Mouse (Mus musculus): ENCODE data around the gene Prox2.
A peak's percentile ranks its signal among the peaks of the same experiment; 100 is the strongest.

Gene Prox2

DNA sequence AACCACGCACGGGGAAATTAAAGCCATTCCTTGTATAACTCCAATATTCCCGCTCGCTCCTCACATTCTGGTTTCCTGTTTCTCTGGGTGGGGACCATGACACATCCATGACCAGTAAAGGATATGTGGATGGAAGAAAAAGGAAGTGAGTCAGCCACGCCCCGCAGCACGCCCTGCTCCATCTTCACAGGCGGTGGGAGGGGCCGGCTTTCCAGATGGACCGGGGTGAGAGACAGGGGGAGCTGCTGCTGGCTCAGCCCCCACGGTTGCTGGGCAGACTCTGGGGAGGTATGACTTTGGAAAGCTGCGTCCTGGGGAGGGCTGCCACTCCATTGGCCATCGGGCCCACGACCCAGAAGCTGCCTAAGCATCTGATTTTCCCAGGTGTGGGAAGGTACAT lies 16.5 kb downstream of the Prox2 start:
- DNase-seq (ENCODE audit: low spot score) = peak; percentile 57

DNA sequence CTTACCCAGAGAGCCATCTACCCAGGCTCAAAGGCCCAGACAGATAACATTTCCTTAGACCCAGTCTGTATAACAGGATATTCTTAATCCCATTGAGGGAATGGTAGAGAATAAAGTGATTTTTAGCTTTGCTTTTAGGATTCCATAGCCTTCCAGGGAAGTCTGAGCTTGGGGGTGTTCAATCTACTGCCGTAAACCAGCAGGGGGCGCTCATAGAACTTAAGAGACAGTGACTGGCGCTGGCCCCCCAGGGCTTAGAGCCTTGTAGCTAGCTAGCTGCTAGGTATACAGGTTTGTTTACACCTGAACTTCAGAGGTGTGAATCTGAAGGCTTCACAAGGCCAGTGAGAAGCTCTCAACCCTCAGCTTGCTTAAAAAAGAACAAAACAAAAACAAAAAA lies 18.3 kb downstream of the Prox2 start:
- DNase-seq (ENCODE audit: low spot score) = peak; percentile 74

- no peak for DNase-seq (ENCODE audit: low spot score)
Measured at GRCm38 (mm10) chr12:85091190-85091589, 19.4 kb downstream of the Prox2 start.

GRCm38 (mm10) chr12:85087845-85088244 lies 22.7 kb downstream of the Prox2 start:
- no peak for DNase-seq (ENCODE audit: low spot score)

DNA sequence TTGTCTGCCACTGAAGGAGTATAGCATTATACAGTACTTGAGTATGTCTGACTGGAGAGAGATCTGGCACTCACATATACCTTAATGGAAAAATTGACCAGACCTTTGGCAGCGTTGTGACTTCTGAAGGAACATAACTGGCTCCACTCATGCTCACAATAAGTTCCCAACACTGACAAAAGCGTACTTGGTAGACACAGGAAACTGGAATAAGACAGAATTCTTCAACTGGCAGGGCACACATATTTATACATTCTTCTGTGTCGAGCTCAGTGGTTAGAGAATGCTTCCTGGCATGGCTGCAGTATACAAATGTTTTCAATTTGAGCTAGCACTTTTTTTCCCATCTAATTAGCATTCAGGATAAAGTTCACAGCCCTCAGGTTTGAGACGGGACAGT lies 25.6 kb downstream of the Prox2 start:
- no peak for DNase-seq (ENCODE audit: low spot score)

- no peak for DNase-seq (ENCODE audit: low spot score)
Measured at GRCm38 (mm10) chr12:85084257-85084656, 26.3 kb downstream of the Prox2 start.

DNA sequence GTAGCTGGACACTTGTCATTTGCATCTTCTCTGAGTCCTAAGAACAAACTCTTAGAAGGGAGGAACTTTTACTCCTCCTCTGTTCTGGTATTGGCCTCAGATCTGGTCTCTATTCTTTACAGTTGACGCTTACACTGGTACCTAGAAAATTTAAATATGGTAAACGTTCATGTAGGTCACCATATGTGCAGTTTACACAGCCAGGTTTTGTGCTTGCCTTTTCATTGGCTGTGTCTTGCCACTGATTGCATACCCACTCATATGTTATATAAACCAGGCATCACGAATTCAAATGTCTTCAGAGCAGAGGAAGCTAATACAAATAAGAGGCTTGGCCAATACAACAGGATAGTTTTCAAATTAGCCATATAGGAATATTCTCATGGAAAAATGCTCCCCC lies 33.5 kb downstream of the Prox2 start:
- DNase-seq (ENCODE audit: low spot score) = no peak

DNA sequence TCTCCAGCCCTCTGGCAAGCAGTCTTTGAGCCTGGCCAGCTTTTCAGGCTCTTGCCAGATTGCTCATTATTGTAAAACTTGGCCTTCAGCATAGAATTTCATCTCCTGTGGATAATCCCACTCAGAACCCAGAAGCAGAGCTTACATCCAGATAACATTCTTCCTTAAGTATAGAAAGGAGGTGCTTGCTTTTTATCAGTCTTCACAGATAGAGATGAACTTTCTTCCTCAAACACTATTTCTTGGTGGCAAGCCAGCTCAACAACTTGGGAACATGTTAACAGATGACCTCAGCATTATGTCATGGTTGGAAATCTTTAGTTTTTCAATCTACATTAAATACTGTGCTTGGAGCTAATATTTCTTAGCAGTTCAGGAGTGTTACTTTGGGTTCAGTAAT lies 39.5 kb downstream of the Prox2 start:
- no peak for DNase-seq (ENCODE audit: low spot score)

DNA sequence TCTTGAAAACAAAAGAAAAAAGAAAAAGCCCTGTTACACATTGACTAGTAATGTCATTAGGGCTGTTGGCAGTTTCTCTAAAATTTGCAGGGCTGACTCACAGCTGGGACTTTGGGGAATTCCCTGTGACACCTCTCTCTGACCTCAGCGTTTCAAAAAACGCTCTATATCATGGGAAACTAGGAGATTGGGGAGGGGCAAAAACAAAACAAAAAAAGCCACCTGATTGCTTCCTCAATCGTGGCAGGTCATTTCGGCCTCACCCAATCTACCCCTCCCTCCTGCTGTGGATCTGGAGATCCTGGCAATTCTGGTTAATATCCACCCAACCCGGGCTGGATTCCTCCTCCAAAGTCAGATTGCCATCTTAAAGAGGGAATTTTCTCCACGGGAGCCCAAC lies 59.3 kb downstream of the Prox2 start:
- DNase-seq (ENCODE audit: low spot score) = no peak
